Mouse (Mus musculus) erythroblast, embryonic 14.5 days (primary cell): ENCODE data around the gene Fbxl2.

Experiments used
- GATA1 ChIP-seq: IDR thresholded peaks from 2 replicates; pipeline ENCODE4 v1.6.1; 2012; ENCODE audit warnings: low read length, inconsistent platforms, mixed read lengths
- TAL1 ChIP-seq: IDR thresholded peaks from 3 replicates; pipeline ENCODE4 v1.6.1; 2012; ENCODE audit warnings: low read length, inconsistent platforms, mixed read lengths

DNA sequence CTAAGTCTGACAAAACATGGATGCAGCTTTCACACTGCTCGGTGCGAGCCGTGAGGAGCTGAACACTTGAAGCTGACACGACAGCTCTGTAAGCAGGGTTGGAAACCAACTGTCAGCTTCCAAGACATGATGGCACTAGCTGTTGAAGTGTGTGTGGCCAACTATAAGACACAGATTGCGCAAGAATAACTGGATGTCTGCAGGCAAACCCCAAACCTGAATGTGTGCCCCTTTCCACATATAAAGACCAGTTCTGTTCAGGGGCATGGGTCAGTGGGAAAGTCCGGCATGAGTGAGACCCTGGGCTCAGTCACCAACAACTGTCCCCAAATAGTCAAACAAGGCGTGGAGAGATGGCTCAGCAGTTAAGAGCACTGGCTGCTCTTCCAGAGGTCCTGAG lies 53.2 kb downstream of the Fbxl2 start:
- TF ChIP-seq TAL1 (no peak), GATA1 (no peak)
